In genomic region chr17:46772038-46772403, GRCm38 (mm10) we compare ENCODE assay signal across 8 mouse cellular contexts. TPM values are rescaled to one million over a fixed set of nuclear protein-coding genes. Genes with fewer than 3 reads are reported as not detected.
DNase-seq lines count a peak whose midpoint lies in the region; ATAC-seq and TF ChIP-seq lines count a peak whose summit lies in the region.

No protein-coding gene starts in this region.

- H3K9me3 ChIP-seq in liver, embryonic 15.5 days (replicated peaks), result no peaks in the 10 kb centered on the region

- no peaks in the 10 kb centered on the region for H3K79me2 ChIP-seq in heart, adult 2 months (replicated peaks; ENCODE audit: control insufficient read depth, insufficient read depth, low read length)

- no peak for ATAC-seq in liver, embryonic 15.5 days (ENCODE audit: insufficient read depth)

- no peaks in the 10 kb centered on the region for H3K36me3 ChIP-seq in heart, adult 2 months (ENCODE audit: control insufficient read depth, insufficient read depth, low read length)
- peaks cover 32% of the 10 kb centered on the region for H3K36me3 ChIP-seq in liver, embryonic 15.5 days (replicated peaks)

- TF ChIP-seq POLR2A in heart, adult 2 months (IDR thresholded peaks at IDR 0.05; ENCODE audit: insufficient read depth, low read depth, low read length), result no peak

- intact Hi-C loops in heart, adult 2 months (cut with DNase I), result loop anchor here (1.0 kb wide), 2 partner anchors 10 to 20 kb away; partner anchors contain the start of genes Cnpy3 and Rpl7l1
- intact Hi-C loops in gastrocnemius, postnatal 14 days (cut with DNase I; ENCODE audit: low total_unique reads), result no loop called here

- H3K4me3 ChIP-seq in heart, adult 2 months, result peak overlapping the region; percentile 91
- peak overlapping the region; percentile 75 for H3K4me3 ChIP-seq in liver, embryonic 15.5 days (replicated peaks)

- TF ChIP-seq CTCF in heart, adult 2 months (IDR thresholded peaks at IDR 0.05), result no peak

- WGBS in heart, adult 2 months, result 5% methylated on average over 5 of the region's 5 CpGs
- WGBS in liver, embryonic 15.5 days (ENCODE audit: insufficient replicate concordance), result 7% methylated on average over 5 of the region's 5 CpGs

- no peaks in the 10 kb centered on the region for H3K27me3 ChIP-seq in heart, adult 2 months (ENCODE audit: control insufficient read depth, insufficient read depth, low read length)
- no peaks in the 10 kb centered on the region for H3K27me3 ChIP-seq in liver, embryonic 15.5 days

- H3K4me1 ChIP-seq in heart, adult 2 months (ENCODE audit: control insufficient read depth, insufficient read depth, low read length), result peaks cover 2% of the 10 kb centered on the region
- H3K4me1 ChIP-seq in liver, embryonic 15.5 days (replicated peaks), result peaks cover 28% of the 10 kb centered on the region

- TF ChIP-seq EP300 in heart, adult 2 months (IDR thresholded peaks at IDR 0.05; ENCODE audit: insufficient read depth, low read depth, low read length), result no peak

- H3K27ac ChIP-seq in heart, adult 2 months, result peak overlapping the region; percentile 82
- peak overlapping the region; percentile 81 for H3K27ac ChIP-seq in liver, embryonic 15.5 days (replicated peaks)

- H3K4me2 ChIP-seq in liver, embryonic 15.5 days, result peak overlapping the region; percentile 87

- peak overlapping the region; percentile 57 for H3K9ac ChIP-seq in heart, adult 2 months (ENCODE audit: low read depth, low read length)
- peak overlapping the region; percentile 71 for H3K9ac ChIP-seq in liver, embryonic 15.5 days

- no peak for DNase-seq in heart, adult 2 months
- DNase-seq in heart, adult 8-10 months (ENCODE audit: low spot score), result no peak
- peak; percentile 22 for DNase-seq in thymus, postnatal 4 days
- DNase-seq in thymus, adult 18-20 months, result no peak
- DNase-seq in gastrocnemius, postnatal 14 days, result no peak
- no peak for DNase-seq in right cerebral cortex, postnatal 4 days
- DNase-seq in urinary bladder, postnatal 4 days (ENCODE audit: low spot score in 2 of 2), result no peak

RNA-seq across cellular contexts. Expression of gene 2310039H08Rik, which starts 0.4 kb away (rescaled TPM):
- total RNA-seq in heart, adult 2 months (2021), result 10 to 100 TPM; 22.6 to 30.4 TPM
- polyA plus RNA-seq in heart, adult 2 months (2012; rRNA removed), result 43.6 and 45.4 TPM in 2 replicates
- total RNA-seq in heart, adult 8-10 months (2022), result 10 to 100 TPM; 24.2 to 33.2 (median 28.9) TPM
- 47.5 and 52.0 TPM in 2 replicates for polyA plus RNA-seq in liver, embryonic 15.5 days (2015; fragmentation: Nextera tagmentation; extraction: Ambion mirVana)
- 10 to 100 TPM; 37.8 to 40.2 TPM for total RNA-seq in gastrocnemius, postnatal 14 days (2021)

RNA-seq across cellular contexts. Expression of gene Ptcra, which starts 8.5 kb away (rescaled TPM):
- total RNA-seq in heart, adult 2 months (2021), result not detected
- polyA plus RNA-seq in heart, adult 2 months (2012; rRNA removed), result 0.08 and 0.12 TPM in 2 replicates
- not detected for total RNA-seq in heart, adult 8-10 months (2022)
- 0.09 and 0.15 TPM in 2 replicates for polyA plus RNA-seq in liver, embryonic 15.5 days (2015; fragmentation: Nextera tagmentation; extraction: Ambion mirVana)
- not detected for total RNA-seq in gastrocnemius, postnatal 14 days (2021)

RNA-seq across cellular contexts. Expression of gene Rpl7l1, which starts 10.5 kb away (rescaled TPM):
- total RNA-seq in heart, adult 2 months (2021), result 10 to 100 TPM; 54.0 TPM
- 19.4 and 41.8 TPM in 2 replicates for polyA plus RNA-seq in heart, adult 2 months (2012; rRNA removed)
- total RNA-seq in heart, adult 8-10 months (2022), result 10 to 100 TPM; 43.9 to 58.6 (median 52.8) TPM
- polyA plus RNA-seq in liver, embryonic 15.5 days (2015; fragmentation: Nextera tagmentation; extraction: Ambion mirVana), result 69.1 and 74.7 TPM in 2 replicates
- 10 to 100 TPM; 54.3 to 57.3 TPM for total RNA-seq in gastrocnemius, postnatal 14 days (2021)

RNA-seq across cellular contexts. Expression of gene Cnpy3, which starts 20.0 kb away (rescaled TPM):
- total RNA-seq in heart, adult 2 months (2021), result 10 to 100 TPM; 19.8 to 21.5 TPM
- 19.7 and 20.7 TPM in 2 replicates for polyA plus RNA-seq in heart, adult 2 months (2012; rRNA removed)
- total RNA-seq in heart, adult 8-10 months (2022), result 10 to 100 TPM; 17.2 to 22.1 (median 18.4) TPM
- 25.9 and 26.8 TPM in 2 replicates for polyA plus RNA-seq in liver, embryonic 15.5 days (2015; fragmentation: Nextera tagmentation; extraction: Ambion mirVana)
- 10 to 100 TPM; 11.3 to 16.5 TPM for total RNA-seq in gastrocnemius, postnatal 14 days (2021)

RNA-seq across cellular contexts. Expression of gene Gnmt, which starts 43.1 kb away (rescaled TPM):
- total RNA-seq in heart, adult 2 months (2021), result 1 to 10 TPM; 2.8 to 4.4 TPM
- 3.3 and 5.1 TPM in 2 replicates for polyA plus RNA-seq in heart, adult 2 months (2012; rRNA removed)
- 1 to 10 TPM; 2.6 to 7.2 (median 3.4) TPM for total RNA-seq in heart, adult 8-10 months (2022)
- polyA plus RNA-seq in liver, embryonic 15.5 days (2015; fragmentation: Nextera tagmentation; extraction: Ambion mirVana), result 59.8 and 101 TPM in 2 replicates
- under 1 TPM; 0.41 to 0.75 TPM for total RNA-seq in gastrocnemius, postnatal 14 days (2021)
